Mouse (Mus musculus) intestine, embryonic 16.5 days (tissue): Measurements from ENCODE around the gene Gm11627. TPM values are rescaled to one million over a fixed set of nuclear protein-coding genes. Genes with fewer than 3 reads are reported as not detected.
A peak's percentile ranks its signal among the peaks of the same experiment; 100 is the strongest.
"Not testable (repeated sequence)": the region's sequence is repeated elsewhere in the genome, so short reads cannot be mapped to it uniquely, and the experiment has no call there.

Experiments used
- ATAC-seq: fragments of 200-750 bp; cut with Nextera tagmentation; 2 replicates; pipeline ENCODE4 v1.8.0; 2017; ENCODE audit warnings: moderate TSS enrichment, moderate library complexity
- H3K27ac ChIP-seq: fragments of 300-500 bp; sonication (generic); 2 replicates; pipeline ENCODE4 v1.5.1; 2014; ENCODE audit warnings: mild to moderate bottlenecking, low read length
- H3K27me3 ChIP-seq: fragments of 300-500 bp; sonication (generic); replicated peaks from 2 replicates; pipeline ENCODE4 v1.6.1; 2014; ENCODE audit warnings: low read length, control low read depth, mixed read lengths; ENCODE audit not compliant: control insufficient read depth, insufficient read depth
- H3K36me3 ChIP-seq: fragments of 300-500 bp; sonication (generic); 2 replicates; pipeline ENCODE4 v1.6.1; 2014; ENCODE audit warnings: low read length, control low read depth; ENCODE audit not compliant: control insufficient read depth, insufficient read depth
- H3K4me1 ChIP-seq: fragments of 300-500 bp; sonication (generic); 2 replicates; pipeline ENCODE4 v1.6.1; 2014; ENCODE audit warnings: low read length, control low read depth, mixed read lengths; ENCODE audit not compliant: control insufficient read depth, insufficient read depth
- H3K4me2 ChIP-seq: fragments of 300-500 bp; sonication (generic); 2 replicates; pipeline ENCODE4 v1.6.1; 2014; ENCODE audit warnings: low read depth, low read length, control low read depth
- H3K4me3 ChIP-seq: fragments of 300-500 bp; sonication (generic); 2 replicates; pipeline ENCODE4 v1.5.1; 2014; ENCODE audit warnings: mild to moderate bottlenecking, low read length
- H3K9ac ChIP-seq: fragments of 300-500 bp; sonication (generic); 2 replicates; pipeline ENCODE4 v1.6.1; 2014; ENCODE audit warnings: low read depth, low read length
- H3K9me3 ChIP-seq: fragments of 300-500 bp; sonication (generic); 2 replicates; pipeline ENCODE4 v1.6.1; 2016; ENCODE audit warnings: low read length, control low read depth; ENCODE audit not compliant: control insufficient read depth
- WGBS: fragments of 180-500 bp; shearing (Covaris S2); extraction: QIAGEN DNeasy Blood & Tissue Kit; methylation state at CpG from one replicate; pipeline ENCODE4 v1.1.7; 2014; 5-methylcytosine and 5-hydroxymethylcytosine counted together
- polyA plus RNA-seq: library from polyadenylated mRNA; unstranded; fragments of >200 nt; fragmentation: Nextera tagmentation; extraction: Ambion mirVana; gene quantifications from 2 replicates; pipeline ENCODE4 v1.2.1, GENCODE M21; 2015

The Gm11627 gene
- polyA plus RNA-seq, 1 experiment from 2014 or later, result 15.8 TPM

GRCm38 (mm10) chr11:102567723-102568122 is 11.5 kb downstream of the Gm11627 start:
- Histone ChIP-seq H3K4me2 (no peak overlapping the region), H3K9ac (no peak overlapping the region), H3K9me3 (no peaks in the 10 kb centered on the region), H3K4me1 (no peaks in the 10 kb centered on the region), H3K36me3 (no peaks in the 10 kb centered on the region), H3K27me3 (no peaks in the 10 kb centered on the region), H3K27ac (no peak overlapping the region), H3K4me3 (no peak overlapping the region)
- no peak for ATAC-seq
- 96% methylated on average over 15 of the region's 15 CpGs for WGBS

DNA sequence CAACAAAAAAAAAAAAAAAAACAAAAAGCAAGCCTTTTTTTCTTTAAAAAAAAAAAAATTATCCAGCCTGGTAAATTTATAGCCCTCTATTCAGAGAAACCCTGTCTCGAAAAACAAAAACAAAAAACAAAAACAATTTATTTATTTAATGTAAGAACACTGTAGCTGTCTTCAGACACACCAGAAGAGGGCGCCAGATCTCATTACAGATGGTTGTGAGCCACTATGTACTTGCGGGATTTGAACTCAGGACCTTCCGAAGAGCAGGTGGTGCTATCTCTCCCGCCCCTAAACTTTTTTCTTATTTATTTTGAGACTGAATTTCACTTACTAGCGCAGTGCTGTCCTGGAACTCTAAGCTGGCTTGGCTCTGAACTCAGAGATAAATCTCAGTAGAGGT is 12.1 kb downstream of the Gm11627 start:
- ATAC-seq, result no peak
- WGBS, result 85% methylated on average over 6 of the region's 6 CpGs
- no peaks in the 10 kb centered on the region for H3K36me3 ChIP-seq
- no peak overlapping the region for H3K9ac ChIP-seq
- no peaks in the 10 kb centered on the region for H3K9me3 ChIP-seq
- no peaks in the 10 kb centered on the region for H3K27me3 ChIP-seq
- H3K4me3 ChIP-seq, result no peak overlapping the region
- H3K27ac ChIP-seq, result no peak overlapping the region
- H3K4me2 ChIP-seq, result no peak overlapping the region
- no peaks in the 10 kb centered on the region for H3K4me1 ChIP-seq

DNA sequence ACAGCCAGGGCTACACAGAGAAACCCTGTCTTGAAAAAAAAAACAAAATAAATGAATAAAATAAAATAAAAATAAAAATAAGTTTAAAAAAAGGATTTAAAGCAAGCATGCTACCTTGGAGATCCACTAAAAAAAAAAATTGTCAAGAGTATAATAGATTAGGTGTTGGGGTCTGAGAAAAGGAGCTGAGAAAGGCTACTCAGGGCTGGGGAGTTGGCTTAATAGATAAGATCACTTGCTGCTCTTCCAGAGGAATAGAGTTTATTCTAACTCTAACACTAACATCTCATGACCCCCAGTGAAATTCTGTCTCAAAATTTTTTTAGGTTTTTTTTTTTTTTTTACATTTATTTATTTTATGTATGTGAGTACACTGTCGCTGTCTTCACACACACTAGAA is 13.0 kb downstream of the Gm11627 start:
- no peaks in the 10 kb centered on the region for H3K9me3 ChIP-seq
- WGBS, result 88% methylated on average over 1 of the region's 1 CpGs
- no peaks in the 10 kb centered on the region for H3K36me3 ChIP-seq
- no peaks in the 10 kb centered on the region for H3K4me1 ChIP-seq
- H3K4me3 ChIP-seq, result no peak overlapping the region
- no peaks in the 10 kb centered on the region for H3K27me3 ChIP-seq
- no peak overlapping the region for H3K9ac ChIP-seq
- no peak for ATAC-seq
- H3K4me2 ChIP-seq, result no peak overlapping the region
- no peak overlapping the region for H3K27ac ChIP-seq

DNA sequence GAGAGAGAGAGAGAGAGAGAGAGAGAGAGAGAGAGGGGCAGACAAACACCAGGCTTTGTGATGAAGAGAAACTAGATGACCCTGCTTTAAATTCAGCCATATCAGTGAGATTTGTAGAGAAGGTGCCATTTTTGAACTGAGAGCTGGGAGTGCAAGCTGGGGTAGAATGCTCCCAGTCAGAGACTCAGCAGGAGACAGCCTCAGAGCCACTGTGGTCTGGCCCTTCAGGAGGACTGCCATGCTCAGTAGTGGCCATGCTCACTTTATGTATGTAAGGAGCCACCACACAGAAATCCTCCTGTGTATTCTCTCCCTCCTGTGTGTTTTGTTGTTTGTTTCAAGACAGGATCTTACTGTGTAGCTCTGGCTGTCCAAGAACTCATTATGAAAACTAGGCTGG is 13.5 kb downstream of the Gm11627 start:
- Histone ChIP-seq H3K9me3 (no peaks in the 10 kb centered on the region), H3K27ac (no peak overlapping the region), H3K27me3 (no peaks in the 10 kb centered on the region), H3K36me3 (no peaks in the 10 kb centered on the region), H3K4me2 (no peak overlapping the region), H3K4me3 (no peak overlapping the region), H3K9ac (no peak overlapping the region), H3K4me1 (no peaks in the 10 kb centered on the region)
- ATAC-seq, result no peak

GRCm38 (mm10) chr11:102564952-102565671 is 14.1 kb downstream of the Gm11627 start:
- not testable (repeated sequence) for H3K4me2 ChIP-seq, H3K9me3 ChIP-seq, H3K27ac ChIP-seq, H3K9ac ChIP-seq, H3K27me3 ChIP-seq, ATAC-seq, H3K36me3 ChIP-seq, H3K4me1 ChIP-seq, H3K4me3 ChIP-seq
- 73% methylated on average over 14 of the region's 14 CpGs for WGBS

- H3K9me3 ChIP-seq, result no peaks in the 10 kb centered on the region
- WGBS, result 72% methylated on average over 3 of the region's 5 CpGs
- no peak overlapping the region for H3K4me3 ChIP-seq
- peak overlapping the region; percentile 21; the same call in 1 of the 2 replicates for H3K9ac ChIP-seq
- ATAC-seq, result peak; percentile 69
- peaks cover 17% of the 10 kb centered on the region for H3K4me1 ChIP-seq
- H3K27me3 ChIP-seq, result no peaks in the 10 kb centered on the region
- no peak overlapping the region for H3K4me2 ChIP-seq
- H3K36me3 ChIP-seq, result no peaks in the 10 kb centered on the region
- H3K27ac ChIP-seq, result peak overlapping the region; percentile 75
Measured at GRCm38 (mm10) chr11:102558704-102559103, 20.6 kb downstream of the Gm11627 start.

DNA sequence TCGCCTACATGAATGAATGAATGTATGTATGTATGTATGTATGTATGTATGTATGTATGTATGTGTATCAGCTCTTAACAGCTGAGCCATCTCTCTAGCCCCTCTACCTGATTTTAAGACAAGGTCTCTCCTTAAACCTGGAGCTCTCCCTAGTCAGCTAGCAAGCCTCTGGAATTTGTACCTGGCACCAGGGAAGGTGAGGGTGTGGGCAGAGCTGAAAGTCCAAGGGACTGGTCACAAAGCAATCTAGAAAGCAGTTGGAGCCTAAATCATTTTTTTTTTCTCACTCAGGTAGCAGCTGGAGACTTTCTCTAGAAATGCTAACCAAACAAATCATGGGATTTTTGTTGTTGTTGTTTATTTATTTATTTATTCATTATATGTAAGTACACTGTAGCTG is 21.9 kb downstream of the Gm11627 start:
- H3K27ac ChIP-seq, result peak overlapping the region; percentile 58
- H3K9me3 ChIP-seq, result no peaks in the 10 kb centered on the region
- ATAC-seq, result no peak
- H3K36me3 ChIP-seq, result no peaks in the 10 kb centered on the region
- H3K4me3 ChIP-seq, result no peak overlapping the region
- no peak overlapping the region for H3K4me2 ChIP-seq
- peaks cover 19% of the 10 kb centered on the region for H3K4me1 ChIP-seq
- H3K9ac ChIP-seq, result no peak overlapping the region
- H3K27me3 ChIP-seq, result no peaks in the 10 kb centered on the region
- 96% methylated on average over 1 of the region's 1 CpGs for WGBS

- Histone ChIP-seq H3K27ac (peak overlapping the region; percentile 58; the same call in 1 of the 2 replicates), H3K9me3 (no peaks in the 10 kb centered on the region), H3K9ac (no peak overlapping the region), H3K4me3 (no peak overlapping the region), H3K4me2 (peak overlapping the region; percentile 50), H3K27me3 (no peaks in the 10 kb centered on the region), H3K36me3 (no peaks in the 10 kb centered on the region), H3K4me1 (peaks cover 19% of the 10 kb centered on the region)
- 7% methylated on average over 3 of the region's 3 CpGs for WGBS
- ATAC-seq, result no peak
Measured at GRCm38 (mm10) chr11:102556716-102557074, 22.6 kb downstream of the Gm11627 start.

- Histone ChIP-seq H3K27ac (peak within 1 kb of the TSS; percentile 87), H3K9me3 (no peaks in the 10 kb centered on the region), H3K4me1 (peaks cover 19% of the 10 kb centered on the region), H3K9ac (peak within 1 kb of the TSS; percentile 96), H3K4me3 (peak within 1 kb of the TSS; percentile 89), H3K27me3 (no peaks in the 10 kb centered on the region), H3K4me2 (peak within 1 kb of the TSS; percentile 72), H3K36me3 (no peaks in the 10 kb centered on the region)
- ATAC-seq, result peak; percentile 92
- WGBS, result under 1% methylated on average over 48 of the region's 55 CpGs
Measured at GRCm38 (mm10) chr11:102556031-102556715, 23.1 kb downstream of the Gm11627 start, which contains the start of gene Gpatch8. Gpatch8 (minus strand) TSS chr11:102556392.
